Mouse (Mus musculus): ENCODE results near the gene Akap17b.

DNA sequence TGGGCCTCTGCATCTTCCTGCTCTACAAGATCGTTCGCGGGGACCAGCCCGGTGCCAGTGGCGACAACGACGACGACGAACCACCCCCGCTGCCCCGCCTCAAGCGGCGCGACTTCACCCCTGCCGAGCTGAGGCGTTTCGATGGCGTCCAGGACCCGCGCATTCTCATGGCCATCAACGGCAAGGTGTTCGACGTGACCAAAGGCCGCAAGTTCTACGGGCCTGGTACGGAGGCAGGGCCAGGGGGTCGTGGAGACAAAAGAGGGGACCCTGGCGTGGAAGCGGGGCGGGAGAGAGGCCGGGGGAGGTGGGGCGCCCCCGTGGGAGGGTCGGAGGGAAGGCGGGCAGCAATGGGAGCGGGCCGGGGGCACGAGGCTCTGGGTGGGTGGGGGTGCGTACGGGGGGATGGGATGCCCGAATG is 46.8 kb downstream of the Akap17b start:
- TF ChIP-seq POLR2A (IDR thresholded peaks at IDR 0.05; ENCODE audit: borderline replicate concordance, low read depth, low read length) = no peak
- no peak for TF ChIP-seq CTCF (IDR thresholded peaks at IDR 0.05; ENCODE audit: low read depth, low read length)

Measured in bone marrow macrophage, adult 2 months (primary cell).